Mouse (Mus musculus) adrenal gland, postnatal 0 days (tissue): ENCODE results near the gene Rhob. TPM values are rescaled to one million over a fixed set of nuclear protein-coding genes. Genes with fewer than 3 reads are reported as not detected.

Experiments used
- polyA plus RNA-seq: library from polyadenylated mRNA; unstranded; fragments of >200 nt; fragmentation: Nextera tagmentation; extraction: Ambion mirVana; gene quantifications from 2 replicates; pipeline ENCODE4 v1.2.1, GENCODE M21; 2015

The Rhob gene
- polyA plus RNA-seq: 76.2 and 85.3 TPM in 2 replicates

DNA sequence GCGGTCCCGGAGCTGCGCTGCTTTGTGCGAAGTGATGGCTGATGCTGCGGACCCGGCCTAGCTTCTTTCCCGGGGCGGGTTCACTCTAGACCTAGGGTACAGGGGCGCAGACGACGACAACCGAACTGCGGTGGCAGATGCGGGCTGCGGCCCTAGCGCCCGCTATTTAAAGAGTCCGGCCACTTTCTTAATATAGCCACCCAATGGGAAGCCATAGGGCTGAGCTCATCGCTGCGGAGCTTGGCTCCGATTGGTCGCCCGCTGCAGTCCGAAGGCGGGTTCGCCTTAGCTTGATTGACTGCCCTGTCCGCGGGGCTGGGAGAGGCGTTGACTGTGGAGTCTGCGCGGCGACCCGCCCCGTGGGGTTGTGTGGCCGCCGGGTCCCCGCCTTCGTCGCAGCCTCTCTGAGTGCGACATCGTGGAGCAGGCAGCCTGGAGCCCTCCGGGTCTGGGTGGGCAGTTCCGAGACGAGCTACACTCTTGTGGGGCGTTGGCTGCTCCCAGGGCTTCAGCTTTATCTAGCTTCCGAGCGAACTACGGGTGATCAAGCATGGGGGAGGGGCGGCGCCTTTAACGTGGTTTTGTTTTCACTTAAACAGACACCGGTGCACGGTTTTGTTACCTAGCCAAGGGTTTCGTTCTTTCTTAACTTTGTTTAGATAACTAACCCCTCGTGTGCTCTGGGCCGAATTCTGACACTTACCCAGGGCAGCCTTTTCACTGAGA, at the start of gene Rhob:
Gene Rhob (minus strand): TSS at position 139 of the 726 bp plus-strand sequence.

Other genes with a start within 250 kb of the Rhob start
- 0.14 and 0.25 TPM in 2 replicates for gene Gdf7, start 198.1 kb downstream of the Rhob start, polyA plus RNA-seq
- 8.4 and 9.3 TPM in 2 replicates for gene Hs1bp3, start 186.6 kb downstream of the Rhob start, polyA plus RNA-seq
- not detected in 2 replicates for gene Slc7a15, start 99.1 kb upstream of the Rhob start, polyA plus RNA-seq
- 16.7 and 23.1 TPM in 2 replicates for gene Pum2, start 174.1 kb upstream of the Rhob start, polyA plus RNA-seq